Mouse (Mus musculus): ENCODE data around the gene Tnfrsf9. TPM values are rescaled to one million over a fixed set of nuclear protein-coding genes. Genes with fewer than 3 reads are reported as not detected.

Gene Tnfrsf9
- polyA plus RNA-seq, 1 experiment, result 1.0 TPM

- TF ChIP-seq POLR2A (IDR thresholded peaks at IDR 0.05; ENCODE audit: borderline replicate concordance, extremely low read depth, low read depth, low read length), result no peak
- TF ChIP-seq CTCF (IDR thresholded peaks at IDR 0.05; ENCODE audit: insufficient read depth, low read length), result no peak
Observed at GRCm38 (mm10) chr4:150968956-150969355, 54.6 kb downstream of the Tnfrsf9 start.

DNA sequence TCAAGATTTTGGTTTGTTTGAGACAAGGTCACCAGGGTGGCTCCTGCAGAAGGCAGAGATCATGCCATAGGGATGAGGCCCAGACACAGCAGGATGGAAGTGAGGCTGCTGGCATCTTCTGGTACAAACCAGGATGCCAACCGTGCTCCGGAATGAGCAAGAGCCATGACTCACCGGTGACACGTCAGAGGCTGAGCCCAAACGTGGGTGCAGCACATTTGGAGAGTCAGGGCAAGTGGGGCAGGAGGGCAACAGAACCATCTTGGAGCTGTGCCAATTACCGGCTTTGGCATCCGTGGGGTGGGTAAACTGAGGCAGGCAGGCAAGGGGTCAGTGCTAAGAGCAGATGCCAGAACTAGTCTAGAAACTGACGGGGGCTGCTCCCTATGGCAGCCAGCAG is 58.9 kb downstream of the Tnfrsf9 start:
- no peaks in the 10 kb centered on the region for H3K4me1 ChIP-seq (ENCODE audit: control insufficient read depth, insufficient read depth, low read length)
- no peak overlapping the region for H3K4me3 ChIP-seq (replicated peaks; ENCODE audit: extremely low read depth, low read depth, low read length)
- no peak for DNase-seq
- 66% methylated on average over 8 of the region's 8 CpGs for WGBS
- TF ChIP-seq POLR2A (IDR thresholded peaks at IDR 0.05; ENCODE audit: borderline replicate concordance, extremely low read depth, low read depth, low read length) (no peak), CTCF (IDR thresholded peaks at IDR 0.05; ENCODE audit: insufficient read depth, low read length) (no peak)

More at GRCm38 (mm10) chr4:150968956-150969355, 54.6 kb downstream of the Tnfrsf9 start:
- no peak overlapping the region for H3K4me3 ChIP-seq (replicated peaks; ENCODE audit: extremely low read depth, low read depth, low read length)
- no peaks in the 10 kb centered on the region for H3K4me1 ChIP-seq (ENCODE audit: control insufficient read depth, insufficient read depth, low read length)
- WGBS, result 81% methylated on average over 8 of the region's 8 CpGs
- DNase-seq, result no peak

GRCm38 (mm10) chr4:150975145-150975544 is 60.8 kb downstream of the Tnfrsf9 start:
- WGBS, result 15% methylated on average over 1 of the region's 1 CpGs
- H3K4me1 ChIP-seq (ENCODE audit: control insufficient read depth, insufficient read depth, low read length), result no peaks in the 10 kb centered on the region
- no peak overlapping the region for H3K4me3 ChIP-seq (replicated peaks; ENCODE audit: extremely low read depth, low read depth, low read length)
- TF ChIP-seq CTCF (IDR thresholded peaks at IDR 0.05; ENCODE audit: insufficient read depth, low read length) (no peak), POLR2A (IDR thresholded peaks at IDR 0.05; ENCODE audit: borderline replicate concordance, extremely low read depth, low read depth, low read length) (no peak)
- DNase-seq, result no peak

GRCm38 (mm10) chr4:150978156-150978910 is 64.0 kb downstream of the Tnfrsf9 start:
- WGBS, result 79% methylated on average over 21 of the region's 21 CpGs
- TF ChIP-seq POLR2A (IDR thresholded peaks at IDR 0.05; ENCODE audit: borderline replicate concordance, extremely low read depth, low read depth, low read length), result no peak
- TF ChIP-seq CTCF (IDR thresholded peaks at IDR 0.05; ENCODE audit: insufficient read depth, low read length), result no peak
- Histone ChIP-seq H3K4me3 (replicated peaks; ENCODE audit: extremely low read depth, low read depth, low read length) (no peak overlapping the region), H3K4me1 (ENCODE audit: control insufficient read depth, insufficient read depth, low read length) (no peaks in the 10 kb centered on the region)
- DNase-seq, result no peak

- no peak overlapping the region for H3K4me3 ChIP-seq (replicated peaks; ENCODE audit: extremely low read depth, low read depth, low read length)
- no peak for DNase-seq
Observed at GRCm38 (mm10) chr4:150979455-150979854, 65.1 kb downstream of the Tnfrsf9 start.

GRCm38 (mm10) chr4:150980153-150980552 is 65.8 kb downstream of the Tnfrsf9 start:
- no peak for DNase-seq
- 83% methylated on average over 5 of the region's 5 CpGs for WGBS
- TF ChIP-seq POLR2A (IDR thresholded peaks at IDR 0.05; ENCODE audit: borderline replicate concordance, extremely low read depth, low read depth, low read length) (no peak), CTCF (IDR thresholded peaks at IDR 0.05; ENCODE audit: insufficient read depth, low read length) (no peak)
- Histone ChIP-seq H3K4me3 (replicated peaks; ENCODE audit: extremely low read depth, low read depth, low read length) (no peak overlapping the region), H3K4me1 (ENCODE audit: control insufficient read depth, insufficient read depth, low read length) (no peaks in the 10 kb centered on the region)

More at GRCm38 (mm10) chr4:150979455-150979854, 65.1 kb downstream of the Tnfrsf9 start:
- WGBS, result 69% methylated on average over 9 of the region's 9 CpGs
- TF ChIP-seq CTCF (IDR thresholded peaks at IDR 0.05; ENCODE audit: insufficient read depth, low read length) (no peak), POLR2A (IDR thresholded peaks at IDR 0.05; ENCODE audit: borderline replicate concordance, extremely low read depth, low read depth, low read length) (no peak)
- no peaks in the 10 kb centered on the region for H3K4me1 ChIP-seq (ENCODE audit: control insufficient read depth, insufficient read depth, low read length)

- TF ChIP-seq POLR2A (IDR thresholded peaks at IDR 0.05; ENCODE audit: borderline replicate concordance, extremely low read depth, low read depth, low read length), result no peak
- peak; percentile 67 for TF ChIP-seq CTCF (IDR thresholded peaks at IDR 0.05; ENCODE audit: insufficient read depth, low read length)
- 42% methylated on average over 6 of the region's 6 CpGs for WGBS
- Histone ChIP-seq H3K4me1 (ENCODE audit: control insufficient read depth, insufficient read depth, low read length) (no peaks in the 10 kb centered on the region), H3K4me3 (replicated peaks; ENCODE audit: extremely low read depth, low read depth, low read length) (no peak overlapping the region)
- DNase-seq, result peak; percentile 46
Observed at GRCm38 (mm10) chr4:150990148-150990547, 75.8 kb downstream of the Tnfrsf9 start.

Other genes with a start within 250 kb of the Tnfrsf9 start
- 53.7 and 85.0 TPM in 2 replicates for gene Errfi1, start 60.6 kb upstream of the Tnfrsf9 start, polyA plus RNA-seq (2012; rRNA removed)
- gene Park7, start 125 bp upstream of the Tnfrsf9 start, polyA plus RNA-seq (2012; rRNA removed), result 80.9 and 112 TPM in 2 replicates
- gene Uts2, start 82.5 kb downstream of the Tnfrsf9 start, polyA plus RNA-seq (2012; rRNA removed), result not detected in 2 replicates
- gene Per3, start 130.1 kb downstream of the Tnfrsf9 start, polyA plus RNA-seq (2012; rRNA removed), result 16.6 and 22.6 TPM in 2 replicates
- 37.7 and 70.5 TPM in 2 replicates for gene Vamp3, start 143.4 kb downstream of the Tnfrsf9 start, polyA plus RNA-seq (2012; rRNA removed)
- not detected in 2 replicates for gene Gm13090, start 175.0 kb downstream of the Tnfrsf9 start, polyA plus RNA-seq (2012; rRNA removed)

Measured in lung, adult 2 months (tissue).